Mouse (Mus musculus) cerebellum, adult 2 months (tissue): ENCODE measurements around the gene Gng10. TPM values are rescaled to one million over a fixed set of nuclear protein-coding genes. Genes with fewer than 3 reads are reported as not detected.
A peak's percentile ranks its signal among the peaks of the same experiment; 100 is the strongest.

ENCODE experiments used
- DNase-seq, 2 experiments: peaks; one replicate each; pipeline ENCODE4 v3.0.0; 2021
- H3K27ac ChIP-seq: fragments of 200-500 bp; 2 replicates; pipeline ENCODE4 v1.5.1; 2012; ENCODE audit warnings: low read length, control low read depth, inconsistent platforms; ENCODE audit not compliant: insufficient read depth
- H3K27me3 ChIP-seq: fragments of 200-500 bp; 2 replicates; pipeline ENCODE4 v1.6.1; 2012; ENCODE audit warnings: inconsistent platforms, mild to moderate bottlenecking, low read length, moderate library complexity; ENCODE audit not compliant: control insufficient read depth, insufficient read depth
- H3K4me1 ChIP-seq: fragments of 200-500 bp; 2 replicates; pipeline ENCODE4 v1.6.1; 2011; ENCODE audit warnings: low read length; ENCODE audit not compliant: control insufficient read depth, insufficient read depth
- H3K4me3 ChIP-seq: fragments of 200-500 bp; replicated peaks from 2 replicates; pipeline ENCODE3; 2011; ENCODE audit warnings: mild to moderate bottlenecking, low read depth, low read length, control low read depth; ENCODE audit not compliant: insufficient read depth
- CTCF ChIP-seq: fragments of 200-500 bp; IDR thresholded peaks from 2 replicates; pipeline ENCODE4 v1.5.1; 2011; ENCODE audit warnings: low read depth, mild to moderate bottlenecking, control low read depth, low read length, moderate library complexity, borderline replicate concordance; ENCODE audit not compliant: insufficient read depth
- POLR2A ChIP-seq: fragments of 200-500 bp; IDR thresholded peaks from 2 replicates; pipeline ENCODE4 v1.6.1; 2011; ENCODE audit warnings: low read length, control low read depth, borderline replicate concordance; ENCODE audit not compliant: insufficient read depth
- WGBS: fragments of 180-500 bp; shearing (Covaris S2); methylation state at CpG from one replicate; pipeline ENCODE4 v1.1.7; 2018; 5-methylcytosine and 5-hydroxymethylcytosine counted together
- polyA plus RNA-seq: library from polyadenylated mRNA; depleted of rRNA; stranded (reverse); fragments of >200 nt; gene quantifications from 2 replicates; pipeline ENCODE4 v1.2.3, GENCODE M21; 2012

Gng10 gene
- polyA plus RNA-seq, 1 experiment = 26.2 TPM

DNA sequence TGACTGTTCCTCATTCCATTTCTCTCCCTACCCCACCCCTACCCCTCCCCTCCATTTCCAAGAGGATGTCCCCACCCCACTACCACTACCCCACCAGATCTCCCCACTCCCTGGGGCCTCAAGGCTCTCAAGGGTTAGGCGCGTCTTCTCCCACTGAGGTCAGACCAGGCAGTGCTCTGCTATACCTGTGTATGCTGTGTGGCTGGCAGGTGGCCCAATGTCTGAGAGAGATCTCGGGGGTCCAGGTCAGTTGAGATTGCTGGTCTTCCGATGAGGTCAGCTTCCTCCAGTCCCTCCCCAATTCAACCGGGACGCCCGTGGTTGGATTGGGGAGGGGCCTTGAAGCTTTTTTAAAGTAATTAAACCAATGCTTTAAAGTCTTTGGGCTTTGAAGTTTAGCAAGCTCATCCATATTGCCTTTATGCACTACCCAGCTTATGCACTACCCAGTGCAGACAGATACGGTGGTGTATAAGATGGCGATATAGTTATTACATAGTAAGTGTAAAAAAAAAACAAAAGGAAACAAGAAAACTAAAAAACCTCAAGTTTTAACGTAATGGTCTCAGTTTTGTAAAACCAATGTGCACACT is 467 bp upstream of the Gng10 start:
- TF ChIP-seq POLR2A (no peak), CTCF (no peak)
- Histone ChIP-seq H3K4me1 (no peaks in the 10 kb centered on the region; the same call in 1 of the 2 replicates), H3K27me3 (no peaks in the 10 kb centered on the region), H3K4me3 (peak overlapping the region; percentile 73), H3K27ac (no peak overlapping the region)
- 74% methylated on average over 10 of the region's 10 CpGs for WGBS
- DNase-seq = peak; percentile 22 to 23

DNA sequence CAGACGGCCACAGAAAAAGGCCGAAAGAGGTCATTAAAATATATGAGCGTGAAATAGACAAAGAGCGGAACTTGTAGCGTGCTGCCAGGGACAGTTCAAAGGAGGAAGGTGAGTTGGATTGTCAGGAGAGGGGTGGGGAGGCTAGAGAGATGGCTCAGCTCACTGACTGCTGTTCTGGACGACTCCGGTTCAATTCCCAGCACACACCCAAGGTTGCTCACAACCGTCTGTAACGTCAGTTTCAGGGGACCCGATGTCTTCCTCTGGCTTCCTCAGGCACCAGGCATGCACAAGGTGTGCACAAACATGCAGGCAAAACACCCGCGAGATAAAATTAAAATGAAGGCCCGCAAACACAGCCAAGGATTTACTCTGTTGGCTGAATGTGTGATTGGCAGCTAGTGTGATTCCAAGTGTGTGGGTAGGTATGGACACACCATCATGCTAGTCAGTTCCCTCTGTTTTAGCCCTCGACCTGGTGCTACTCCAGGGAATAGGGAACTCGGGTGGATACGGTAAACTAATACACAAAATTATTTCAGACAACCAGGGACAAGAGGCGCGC is 980 bp downstream of the Gng10 start:
- Histone ChIP-seq H3K27me3 (no peaks in the 10 kb centered on the region), H3K27ac (peak overlapping the region; percentile 64; the same call in 1 of the 2 replicates), H3K4me3 (peak overlapping the region; percentile 73), H3K4me1 (no peaks in the 10 kb centered on the region; the same call in 1 of the 2 replicates)
- TF ChIP-seq POLR2A (no peak), CTCF (no peak)
- WGBS = 44% methylated on average over 18 of the region's 18 CpGs
- peak in 1 of 2 experiments; percentile 7 for DNase-seq

DNA sequence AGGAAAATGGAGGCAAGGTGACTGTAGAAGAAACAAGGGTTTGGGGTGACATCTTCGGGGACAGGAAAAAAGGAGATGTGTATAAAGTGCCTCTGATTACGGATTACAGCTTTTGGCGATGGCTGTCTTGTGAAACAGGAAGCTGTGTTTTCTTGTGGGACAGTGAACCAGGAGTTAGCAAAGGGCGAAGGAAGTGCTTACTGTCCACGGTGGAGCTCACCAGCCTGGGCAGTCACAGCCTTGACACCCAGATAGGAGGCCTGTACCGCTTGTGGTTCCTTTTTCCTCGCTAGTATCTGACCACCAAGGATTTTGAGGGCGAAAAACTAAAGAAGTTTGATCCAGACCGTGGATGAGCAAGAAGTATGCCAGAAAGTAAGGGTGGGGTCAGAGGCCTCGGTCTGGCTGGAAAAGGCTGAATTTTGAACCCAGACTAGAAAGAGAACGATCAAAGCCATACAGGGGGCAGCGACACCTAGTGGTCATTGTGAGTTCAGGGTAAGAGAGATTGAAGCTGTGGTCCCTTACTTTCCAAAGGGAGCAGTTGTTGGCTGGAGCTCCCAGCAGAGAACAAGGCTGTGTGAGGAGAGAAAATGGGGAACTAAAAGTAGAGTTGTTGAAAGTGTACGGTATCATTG is 1.7 kb downstream of the Gng10 start:
- Histone ChIP-seq H3K4me1 (no peaks in the 10 kb centered on the region; the same call in 1 of the 2 replicates), H3K27me3 (no peaks in the 10 kb centered on the region), H3K27ac (no peak overlapping the region), H3K4me3 (no peak overlapping the region)
- TF ChIP-seq POLR2A = no peak
- TF ChIP-seq CTCF = peak; percentile 59
- WGBS = 48% methylated on average over 13 of the region's 13 CpGs
- DNase-seq = peak; percentile 73 to 76

DNA sequence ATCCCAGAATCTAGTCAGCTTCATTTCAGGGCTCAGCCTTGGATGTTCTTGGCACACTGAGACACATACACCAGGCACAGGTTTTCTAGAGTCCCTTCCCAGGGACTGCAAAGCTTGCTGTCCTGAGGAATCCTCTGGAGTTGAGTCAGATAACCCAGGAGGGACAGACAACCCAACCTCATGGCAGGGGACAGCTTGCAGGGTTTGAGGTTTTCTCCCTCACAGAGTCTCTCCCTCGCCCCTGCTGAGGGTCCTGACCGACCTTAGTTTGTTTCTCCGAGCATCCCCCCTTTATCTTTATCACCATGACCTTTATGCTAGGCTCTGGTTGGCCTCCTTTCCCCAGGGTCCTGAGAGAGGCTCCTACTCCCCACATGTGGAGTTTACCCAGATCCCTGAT is 2.6 kb downstream of the Gng10 start:
- DNase-seq = no peak
- H3K4me1 ChIP-seq = no peaks in the 10 kb centered on the region; the same call in 1 of the 2 replicates
- no peak overlapping the region for H3K4me3 ChIP-seq
- WGBS = 89% methylated on average over 3 of the region's 3 CpGs
- no peaks in the 10 kb centered on the region for H3K27me3 ChIP-seq
- no peak overlapping the region for H3K27ac ChIP-seq
- TF ChIP-seq POLR2A (no peak), CTCF (no peak)

DNA sequence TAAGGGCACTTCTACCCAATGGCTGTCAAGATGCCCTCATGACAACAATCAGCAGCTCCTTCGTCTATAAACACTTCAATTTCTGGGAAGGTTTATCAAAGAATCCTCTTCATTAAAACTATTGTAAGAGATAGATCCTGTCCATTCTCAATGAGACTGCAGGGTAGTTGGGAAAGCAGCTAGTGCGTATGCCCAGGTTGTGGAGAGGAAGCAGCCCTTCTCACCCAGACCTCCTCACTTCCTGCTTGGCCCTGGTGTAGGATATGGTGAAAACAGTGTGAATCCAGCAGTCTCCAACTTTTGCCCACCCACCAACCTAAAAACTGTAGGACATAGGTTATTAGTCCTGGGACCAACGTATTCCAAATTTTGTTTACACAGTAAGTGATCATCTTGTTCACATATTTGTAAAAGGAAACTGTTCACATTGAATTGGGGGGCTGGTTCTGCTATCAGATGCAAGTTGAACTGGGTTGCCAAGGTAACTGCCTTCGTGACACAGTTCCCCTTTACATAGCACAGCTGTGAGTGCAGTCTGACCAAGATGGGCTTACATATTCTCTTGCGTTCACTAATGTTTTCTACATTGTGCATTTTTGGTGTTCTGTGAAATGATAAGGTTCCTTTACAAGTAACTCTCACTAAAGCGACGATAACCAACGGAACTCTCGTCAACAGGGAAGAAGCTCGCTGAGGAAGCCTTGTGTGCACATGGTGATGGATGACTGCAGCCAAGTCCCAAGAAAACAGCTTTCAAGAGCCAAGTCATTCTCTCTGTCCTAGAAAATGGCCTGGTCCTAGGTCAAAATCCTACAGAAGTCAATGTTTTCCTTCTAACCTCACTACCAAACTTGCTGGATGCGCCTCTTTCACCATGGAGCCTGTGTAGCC is 5.8 kb downstream of the Gng10 start:
- Histone ChIP-seq H3K27me3 (no peaks in the 10 kb centered on the region), H3K27ac (no peak overlapping the region), H3K4me1 (no peaks in the 10 kb centered on the region), H3K4me3 (no peak overlapping the region)
- DNase-seq = no peak
- 87% methylated on average over 11 of the region's 11 CpGs for WGBS
- no peak for TF ChIP-seq POLR2A
- TF ChIP-seq CTCF = no peak

DNA sequence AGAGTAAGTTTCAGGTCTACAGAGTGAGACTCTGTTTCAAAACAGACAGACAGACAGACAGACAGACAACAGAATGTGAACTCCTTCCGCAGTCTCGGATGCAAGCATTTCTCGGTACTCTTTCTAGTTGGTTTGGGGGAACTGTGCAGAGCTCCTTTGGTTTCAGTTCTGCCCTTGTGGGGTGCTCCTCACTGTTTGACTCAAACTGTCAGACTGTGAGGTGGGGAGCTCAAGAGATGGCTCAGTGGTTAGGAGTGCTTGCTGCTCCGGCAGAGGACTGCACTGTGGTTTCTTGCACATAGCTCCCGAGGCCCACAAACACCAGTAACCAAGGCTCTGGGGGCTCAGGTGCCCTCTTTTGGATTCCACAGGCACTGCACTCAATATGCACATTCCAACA is 8.2 kb downstream of the Gng10 start:
- 96% methylated on average over 5 of the region's 5 CpGs for WGBS
- DNase-seq = no peak

DNA sequence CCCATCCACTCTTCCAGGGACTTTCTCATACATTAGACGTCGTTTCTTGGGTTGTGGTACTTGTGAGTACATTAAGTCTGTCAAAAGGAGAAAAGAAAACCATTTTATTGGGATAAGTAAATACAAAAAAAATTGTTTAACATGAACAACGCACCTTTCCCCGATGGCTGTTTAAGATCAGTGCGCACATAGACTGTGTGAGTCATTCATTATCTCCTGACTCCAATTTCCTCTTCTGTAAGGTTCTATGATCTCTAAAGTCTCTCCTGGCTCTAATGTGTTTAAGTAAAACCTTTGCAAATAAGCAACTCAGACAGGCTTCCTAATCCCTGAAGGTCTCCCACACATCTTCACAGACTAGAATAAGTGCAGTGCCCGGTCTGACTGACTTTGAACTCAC is 9.0 kb downstream of the Gng10 start:
- no peak for TF ChIP-seq CTCF
- WGBS = 89% methylated on average over 6 of the region's 6 CpGs
- H3K27ac ChIP-seq = no peak overlapping the region
- no peak overlapping the region for H3K4me3 ChIP-seq
- DNase-seq = no peak
- H3K27me3 ChIP-seq = no peaks in the 10 kb centered on the region
- no peaks in the 10 kb centered on the region for H3K4me1 ChIP-seq

More for the DNA sequence above, 8.2 kb downstream of the Gng10 start:
- TF ChIP-seq CTCF (no peak), POLR2A (no peak)
- no peak overlapping the region for H3K27ac ChIP-seq
- H3K4me3 ChIP-seq = no peak overlapping the region
- H3K4me1 ChIP-seq = no peaks in the 10 kb centered on the region
- no peaks in the 10 kb centered on the region for H3K27me3 ChIP-seq
